ENCODE assay signal across 8 mouse cellular contexts in the genomic region with DNA sequence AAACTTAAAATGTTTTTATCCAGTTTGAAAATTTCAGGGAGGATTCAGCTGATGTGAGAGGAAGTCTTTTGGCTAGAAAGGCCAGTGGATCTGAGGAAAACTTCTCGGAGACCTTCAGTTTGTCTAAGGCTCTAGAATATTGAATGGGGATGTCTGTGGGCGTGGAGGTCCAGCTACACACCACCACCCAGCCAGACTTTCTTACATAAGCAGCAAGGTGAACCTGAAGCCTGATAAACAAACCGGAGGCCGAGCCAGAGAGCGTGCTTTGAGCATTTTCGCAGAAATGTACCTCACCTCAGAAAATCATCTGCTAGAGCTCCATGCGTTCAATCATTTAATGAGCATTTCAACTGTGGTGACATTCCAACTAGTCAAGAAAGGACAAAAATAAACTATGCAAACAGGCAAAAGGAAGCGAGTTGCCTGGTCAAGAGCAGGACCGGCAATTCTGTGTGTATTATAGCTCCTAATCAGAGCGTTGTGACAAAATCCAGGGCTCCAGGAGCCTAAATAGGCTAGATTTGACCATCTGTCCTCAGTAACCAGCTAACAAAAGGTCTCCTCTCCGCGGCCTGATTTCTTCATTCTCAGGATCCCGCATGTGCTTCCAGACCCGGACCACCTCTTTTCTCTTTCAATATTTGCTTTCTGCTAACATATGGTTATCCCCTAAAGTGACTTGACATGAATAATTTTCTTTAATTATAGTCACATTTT.
DNase-seq lines count a peak whose midpoint lies in the region; ATAC-seq and TF ChIP-seq lines count a peak whose summit lies in the region.

No protein-coding gene starts in this region.

- peak overlapping the region; percentile 37 for H3K4me3 ChIP-seq in heart, postnatal 0 days (ENCODE audit: low read depth, low read length)
- H3K4me3 ChIP-seq in midbrain, embryonic 10.5 days: peak overlapping the region; percentile 40

- no peaks in the 10 kb centered on the region for H3K36me3 ChIP-seq in heart, postnatal 0 days (replicated peaks; ENCODE audit: control insufficient read depth, insufficient read depth, low read length)
- H3K36me3 ChIP-seq in midbrain, embryonic 10.5 days: no peaks in the 10 kb centered on the region

- intact Hi-C loops in gastrocnemius, postnatal 36 days (cut with DNase I): no loop called here
- intact Hi-C loops in left cerebral cortex, postnatal 4 days (cut with DNase I): no loop called here

- DNase-seq in brain, embryonic 14.5 days (ENCODE audit: low read depth): peak; percentile 69
- peak; percentile 46 to 48 for DNase-seq in cerebellum, postnatal 25 days
- no peak for DNase-seq in heart, postnatal 0 days (ENCODE audit: low spot score)
- DNase-seq in midbrain, embryonic 10.5 days (ENCODE audit: low spot score): peak; percentile 16
- DNase-seq in gastrocnemius, postnatal 36 days: no peak
- no peak for DNase-seq in left cerebral cortex, postnatal 4 days
- no peak for DNase-seq in adrenal gland, postnatal 36 days
- no peak for DNase-seq in left cerebral cortex, adult 18-20 months (ENCODE audit: low spot score in 2 of 2)

- H3K4me1 ChIP-seq in heart, postnatal 0 days (ENCODE audit: control insufficient read depth, insufficient read depth): 0 out of 2 replicates have a peak, but pooled peaks cover 10% of the 10 kb centered on the region
- H3K4me1 ChIP-seq in midbrain, embryonic 10.5 days: peaks cover 28% of the 10 kb centered on the region

- no peak for TF ChIP-seq POLR2A in brain, embryonic 14.5 days (IDR thresholded peaks at IDR 0.05; ENCODE audit: borderline replicate concordance, extremely low read depth, insufficient read depth, insufficient read length, poor library complexity, severe bottlenecking)

- no peaks in the 10 kb centered on the region for H3K9me3 ChIP-seq in heart, postnatal 0 days (replicated peaks; ENCODE audit: control insufficient read depth, low read length)
- H3K9me3 ChIP-seq in midbrain, embryonic 10.5 days (replicated peaks): no peaks in the 10 kb centered on the region

- peak overlapping the region; percentile 86 for H3K27ac ChIP-seq in heart, postnatal 0 days (ENCODE audit: low read depth)
- peak overlapping the region; percentile 80 for H3K27ac ChIP-seq in midbrain, embryonic 10.5 days (replicated peaks)

- peak overlapping the region; percentile 59 for H3K4me2 ChIP-seq in heart, postnatal 0 days (ENCODE audit: low read depth, low read length)

- H3K27me3 ChIP-seq in heart, postnatal 0 days (ENCODE audit: control insufficient read depth, insufficient read depth, low read length): no peaks in the 10 kb centered on the region
- H3K27me3 ChIP-seq in midbrain, embryonic 10.5 days (ENCODE audit: low read depth, poor library complexity, severe bottlenecking): no peaks in the 10 kb centered on the region

- TF ChIP-seq CTCF in brain, embryonic 14.5 days (IDR thresholded peaks at IDR 0.05; ENCODE audit: borderline replicate concordance, extremely low read depth, insufficient read depth, insufficient read length): no peak
- no peak for TF ChIP-seq CTCF in heart, postnatal 0 days (IDR thresholded peaks at IDR 0.05; ENCODE audit: low read depth)

- peak overlapping the region; percentile 48 for H3K9ac ChIP-seq in heart, postnatal 0 days (replicated peaks; ENCODE audit: low read depth, low read length)

- no peak for TF ChIP-seq EP300 in heart, postnatal 0 days (IDR thresholded peaks at IDR 0.05; ENCODE audit: low read depth)

- WGBS in heart, postnatal 0 days: 14% methylated on average over 14 of the region's 14 CpGs
- WGBS in midbrain, embryonic 10.5 days: 56% methylated on average over 14 of the region's 14 CpGs

- no peak for ATAC-seq in heart, postnatal 0 days (ENCODE audit: insufficient read depth, low read depth)

Comparison
In these comparisons a context has a peak if more than half of its experiments do, and no peak if none do; other contexts are left out.
1. DNase-seq: peak in brain, embryonic 14.5 days (single experiment), cerebellum, postnatal 25 days (2 of 2) and midbrain, embryonic 10.5 days (single experiment); none in heart, postnatal 0 days (single experiment), gastrocnemius, postnatal 36 days (0 of 2), left cerebral cortex, postnatal 4 days (single experiment), adrenal gland, postnatal 36 days (0 of 2) and left cerebral cortex, adult 18-20 months (0 of 2).